Comparison of ENCODE assay signal across 20 mouse cellular contexts in the genomic region with DNA sequence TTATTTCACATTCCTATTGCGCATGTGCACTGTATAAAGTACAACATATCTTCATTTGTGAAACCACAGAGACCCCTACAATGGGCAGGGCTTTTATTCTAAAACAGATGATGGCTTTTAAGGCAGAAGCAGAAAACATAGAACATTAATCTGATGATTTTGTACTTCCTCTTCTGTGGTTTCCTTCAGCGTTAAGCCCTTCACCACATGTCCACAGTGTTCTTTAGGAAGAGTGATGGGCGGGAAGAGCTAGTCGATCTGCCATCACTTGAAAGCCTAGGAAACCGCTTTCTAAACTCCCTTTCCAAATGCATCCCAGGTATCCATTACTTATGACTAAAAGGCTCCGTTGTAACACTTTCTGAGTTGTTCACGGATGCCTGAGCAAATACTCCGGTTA.
DNase-seq lines count a peak whose midpoint lies in the region; ATAC-seq and TF ChIP-seq lines count a peak whose summit lies in the region.
"Had no signal": no experiment of that assay in that cellular context is flagged by ENCODE, and none has a peak within 500 bp of the region (broad histone marks: within the 10 kb centered on the region; RNA-seq: fewer than 3 reads in every experiment).

No protein-coding gene starts in this region.

- H3K27ac ChIP-seq in CH12.LX (ENCODE audit: insufficient read depth, low read depth): no peak overlapping the region
- H3K27ac ChIP-seq: embryonic facial prominence, embryonic 12.5 days; forebrain, embryonic 13.5 days; heart, embryonic 13.5 days; hindbrain, embryonic 14.5 days; intestine, embryonic 15.5 days had no signal

- no peak for TF ChIP-seq CTCF in CH12.LX (conservative IDR thresholded peaks at IDR 0.05 in 1 of 2, IDR thresholded peaks at IDR 0.05 in 1 of 2; ENCODE audit: low read depth in 2 of 2, low read length in 2 of 2)

- H3K4me2 ChIP-seq in CH12.LX (ENCODE audit: insufficient read depth, low read depth, poor library complexity, severe bottlenecking): no peak overlapping the region
- H3K4me2 ChIP-seq: embryonic facial prominence, embryonic 12.5 days; forebrain, embryonic 13.5 days; heart, embryonic 13.5 days; hindbrain, embryonic 14.5 days; intestine, embryonic 15.5 days had no signal

- peak; percentile 6 for DNase-seq in 416B (ENCODE audit: low read depth)
- peak; percentile 12 for DNase-seq in CH12.LX (ENCODE audit: extremely low read depth)
- DNase-seq in splenic B cell, adult 2 months (ENCODE audit: low read depth, low spot score): peak; percentile 15
- DNase-seq in heart, adult 9 months (ENCODE audit: low spot score in 2 of 2): no peak
- DNase-seq: adrenal gland, adult 2 months; adrenal gland, postnatal 36 days; cerebellum, adult 2 months; cerebellum, postnatal 10 days; embryo, embryonic 11 days; forebrain, postnatal 0 days; gastrocnemius, postnatal 14 days; heart, postnatal 36 days had no signal

- TF ChIP-seq EP300 in CH12.LX (IDR thresholded peaks at IDR 0.05; ENCODE audit: low read length): 0 out of 2 replicates have a peak, but pooled peaks have one; percentile 20

- no peak for TF ChIP-seq RAD21 in CH12.LX (IDR thresholded peaks at IDR 0.05; ENCODE audit: low read depth, low read length)

- no peak overlapping the region for H3K4me3 ChIP-seq in CH12.LX (replicated peaks in 1 of 3; ENCODE audit: low read depth in 2 of 3, low read length in 2 of 3, poor library complexity in 1 of 3)
- H3K4me3 ChIP-seq: embryonic facial prominence, embryonic 12.5 days; forebrain, embryonic 13.5 days; heart, embryonic 13.5 days; intestine, embryonic 15.5 days had no signal

- H3K27me3 ChIP-seq in CH12.LX (replicated peaks): no peaks in the 10 kb centered on the region
- no peaks in the 10 kb centered on the region for H3K27me3 ChIP-seq in splenic B cell, adult 2 months (ENCODE audit: control insufficient read depth, insufficient read depth, low read length, poor library complexity, severe bottlenecking)
- H3K27me3 ChIP-seq: embryonic facial prominence, embryonic 12.5 days; forebrain, embryonic 13.5 days; heart, embryonic 13.5 days; intestine, embryonic 15.5 days had no signal

- H3K36me3 ChIP-seq in CH12.LX (replicated peaks in 1 of 2; ENCODE audit: control insufficient read depth in 1 of 2, insufficient read depth in 1 of 2, low read length in 1 of 2): no peaks in the 10 kb centered on the region
- H3K36me3 ChIP-seq in splenic B cell, adult 2 months (ENCODE audit: control insufficient read depth, insufficient read depth, low read length, poor library complexity, severe bottlenecking): no peaks in the 10 kb centered on the region
- H3K36me3 ChIP-seq: embryonic facial prominence, embryonic 12.5 days; heart, embryonic 13.5 days; intestine, embryonic 15.5 days had no signal

- peak; percentile 97 for ATAC-seq in granulocyte monocyte progenitor cell, adult 5-6 weeks (replicated peaks; ENCODE audit: poor library complexity, severe bottlenecking)
- ATAC-seq in erythroid progenitor cell, adult 5-6 weeks (replicated peaks; ENCODE audit: low FRiP score, poor library complexity, severe bottlenecking): no peak
- ATAC-seq: CD4-positive, CD25-positive, alpha-beta regulatory T cell, adult 4 months; forebrain, embryonic 13.5 days; forebrain, postnatal 0 days; intestine, embryonic 15.5 days had no signal

- in situ Hi-C loops in CH12.LX (cut with MboI; ENCODE audit: low pct_ligation_motif_present, low pct_unique_long_range_greater_than_20kb, low sequenced_read_pairs): no loop called here

- dilution Hi-C loops in CH12.LX (cut with MboI; ENCODE audit: extremely low pct_ligation_motif_present, extremely low pct_unique_long_range_greater_than_20kb, low sequenced_read_pairs): no loop called here

- H3K79me2 ChIP-seq in CH12.LX (replicated peaks; ENCODE audit: control insufficient read depth, extremely low read depth, insufficient read depth, poor library complexity, severe bottlenecking): no peaks in the 10 kb centered on the region

- no peaks in the 10 kb centered on the region for H3K9me3 ChIP-seq in CH12.LX (replicated peaks; ENCODE audit: low read length)
- H3K9me3 ChIP-seq: embryonic facial prominence, embryonic 12.5 days; forebrain, embryonic 13.5 days; heart, embryonic 13.5 days; intestine, embryonic 15.5 days had no signal

- no peak for TF ChIP-seq POLR2A in CH12.LX (IDR thresholded peaks at IDR 0.05; ENCODE audit: low read depth, low read length)

- H3K4me1 ChIP-seq in CH12.LX (ENCODE audit: control insufficient read depth in 1 of 2, insufficient read depth in 2 of 2): peaks cover 0 to 26% of the 10 kb centered on the region in 2 experiments; a peak in 2 of 4 replicates
- H3K4me1 ChIP-seq: embryonic facial prominence, embryonic 12.5 days; forebrain, embryonic 13.5 days; intestine, embryonic 15.5 days had no signal

- no peak overlapping the region for H3K9ac ChIP-seq in CH12.LX (ENCODE audit: insufficient read depth, low read depth)
- H3K9ac ChIP-seq: embryonic facial prominence, embryonic 12.5 days; forebrain, embryonic 13.5 days; forebrain, postnatal 0 days; heart, embryonic 13.5 days; hindbrain, embryonic 14.5 days; intestine, embryonic 15.5 days had no signal

TF ChIP-seq in CH12.LX, 34 proteins besides CTCF, POLR2A, EP300 and RAD21:
- no peak for TF ChIP-seq BHLHE40 (IDR thresholded peaks at IDR 0.05; ENCODE audit: low read depth, low read length)
- TF ChIP-seq MYC (IDR thresholded peaks at IDR 0.05; ENCODE audit: low read depth, low read length): no peak

Comparison
In these comparisons a context has a peak if more than half of its experiments do, and no peak if none do; other contexts are left out.
1. DNase-seq: peak in 416B (single experiment), CH12.LX (single experiment) and splenic B cell, adult 2 months (single experiment); none in heart, adult 9 months (0 of 2).